Mouse (Mus musculus): Measurements from ENCODE around the gene Pofut1. TPM values are rescaled to one million over a fixed set of nuclear protein-coding genes. Genes with fewer than 3 reads are reported as not detected.
"Not testable (repeated sequence)": the region's sequence is repeated elsewhere in the genome, so short reads cannot be mapped to it uniquely, and the experiment has no call there.

Pofut1 gene
- polyA plus RNA-seq, 2 experiments from 2014 or later = 9.4 to 11.9 TPM

DNA sequence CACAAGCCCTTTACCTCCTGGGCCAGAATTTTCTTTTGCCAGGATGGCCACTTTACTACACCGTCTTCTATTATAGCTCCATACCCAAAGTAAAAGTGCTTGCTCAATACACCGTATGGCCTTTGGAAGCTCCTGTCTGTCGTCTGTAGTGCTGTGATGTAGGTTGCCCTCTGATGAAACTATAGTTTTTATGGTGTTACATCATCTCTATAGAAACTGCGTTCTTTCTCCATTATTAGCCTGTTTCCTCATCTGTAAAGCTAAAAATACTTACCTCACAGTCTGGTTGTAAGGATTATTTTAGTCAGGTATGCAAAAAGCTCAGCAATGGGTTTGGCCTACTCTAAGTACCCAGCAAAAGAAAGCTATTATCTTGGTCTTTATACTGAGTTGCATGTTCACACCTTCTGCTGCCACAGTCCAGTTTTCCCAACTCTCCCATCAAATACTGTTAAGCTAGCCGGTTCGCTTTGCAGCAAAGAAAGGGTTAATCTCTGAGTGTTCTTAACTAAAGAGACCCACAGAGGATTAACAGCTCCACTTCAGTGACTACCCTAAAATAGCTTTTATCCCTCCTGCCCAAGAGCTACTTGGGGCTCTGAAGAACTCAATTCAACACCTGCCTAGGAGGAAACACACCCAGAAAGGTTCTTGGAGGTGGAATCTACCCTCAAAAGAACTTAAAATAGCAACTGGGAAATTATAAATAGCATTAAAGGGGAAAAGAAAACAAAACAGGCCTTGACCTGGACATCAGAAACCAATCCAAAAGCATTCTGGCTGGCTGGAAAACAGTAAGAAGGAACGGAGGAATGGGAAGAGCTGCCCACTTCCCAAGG is 2.1 kb upstream of the Pofut1 start:
- no peak for ATAC-seq

DNA sequence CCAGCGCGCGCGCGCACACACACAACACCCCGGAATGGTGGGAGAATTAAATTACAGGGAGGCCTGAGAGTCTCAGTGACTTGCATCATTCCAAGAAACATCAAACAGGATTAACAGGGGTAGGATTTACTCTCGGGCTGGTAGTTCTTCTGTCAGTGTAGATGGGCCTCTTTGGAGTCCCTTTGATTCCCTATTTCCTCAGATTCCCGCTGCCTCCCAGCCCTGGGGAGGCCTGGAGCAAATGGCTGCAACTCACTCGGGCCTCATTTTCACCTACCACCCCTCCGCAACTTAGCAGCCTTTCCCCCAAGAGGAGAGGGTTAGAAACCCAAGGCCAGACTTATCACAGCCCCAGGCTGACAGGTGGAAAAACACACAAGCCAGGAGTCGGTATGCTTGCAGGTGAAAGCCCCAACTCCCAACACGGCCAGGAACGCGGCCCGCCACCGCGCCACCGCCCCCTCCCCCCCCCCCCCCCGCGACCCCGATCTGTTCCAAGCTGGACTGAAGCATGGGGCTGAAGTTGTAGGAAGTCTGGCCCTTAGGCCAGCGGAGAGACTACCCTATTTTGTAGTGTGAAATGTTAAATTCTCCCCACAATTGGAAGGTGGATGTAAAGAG is 1.4 kb upstream of the Pofut1 start:
- ATAC-seq = no peak

DNA sequence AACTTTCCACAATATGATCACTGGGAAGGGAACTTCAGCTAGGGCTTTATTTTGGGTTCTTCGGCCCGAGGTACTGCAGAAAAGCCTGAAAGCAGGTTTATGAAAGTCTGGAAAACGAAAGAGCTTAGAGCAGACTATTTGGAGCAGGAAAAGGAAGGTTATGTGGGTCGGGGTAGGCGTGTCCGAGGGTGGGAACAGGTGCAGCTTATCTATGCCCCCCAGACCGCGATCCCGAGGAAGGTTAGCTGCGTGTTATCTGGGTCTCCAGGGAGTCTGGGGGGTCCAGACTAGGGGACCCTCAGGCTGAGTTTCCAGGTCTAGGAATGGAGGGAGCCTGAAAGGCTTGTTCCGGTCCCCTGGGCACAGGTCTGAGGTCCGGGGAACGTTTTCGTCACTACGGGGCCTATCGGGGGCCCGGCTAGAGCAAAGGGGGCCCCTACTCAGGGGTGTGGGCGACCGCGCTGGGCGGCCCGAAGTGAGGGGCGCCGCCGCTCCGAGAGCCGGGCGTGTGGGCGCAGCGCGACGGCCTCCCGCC is 565 bp upstream of the Pofut1 start:
- ATAC-seq = peak; percentile 16

DNA sequence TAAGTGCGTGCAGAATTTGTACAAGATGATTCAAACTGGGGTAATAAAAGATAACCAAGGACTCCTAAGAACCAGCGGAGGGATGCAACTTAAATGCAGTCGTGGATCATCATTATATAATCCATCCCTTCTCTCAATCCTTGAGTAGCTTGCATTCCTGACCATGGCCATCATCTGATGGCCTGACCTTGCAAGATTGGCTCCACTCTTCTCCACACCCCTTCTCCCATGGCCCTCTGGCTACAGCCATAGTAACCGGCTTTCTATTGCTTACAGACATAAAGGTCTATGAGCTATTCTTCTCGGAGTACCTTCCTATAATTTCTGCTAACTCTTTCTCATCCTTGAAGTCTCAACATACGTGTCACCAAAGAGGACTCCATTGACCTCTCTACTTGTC is 823 bp downstream of the Pofut1 start:
- ATAC-seq = no peak

DNA sequence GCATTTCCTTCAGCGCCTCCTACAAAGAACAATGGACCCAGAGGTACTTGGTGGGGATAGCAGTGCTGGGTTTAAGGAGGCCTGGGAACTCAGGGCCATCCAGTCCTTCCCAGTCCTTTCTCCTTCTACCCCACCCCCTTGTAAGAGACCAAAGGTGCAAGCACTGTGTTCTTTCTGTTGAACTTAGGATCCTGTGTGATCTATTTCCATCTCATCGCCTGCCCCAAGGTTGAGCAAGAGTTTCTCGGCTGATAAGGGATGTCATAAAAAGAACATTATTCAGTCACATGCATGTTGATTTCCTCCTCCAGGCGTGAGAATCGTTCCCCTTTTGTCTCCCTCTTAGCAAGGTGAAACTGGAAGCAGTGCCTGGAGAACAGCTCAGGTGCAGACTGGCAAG is 8.4 kb downstream of the Pofut1 start:
- ATAC-seq = no peak

DNA sequence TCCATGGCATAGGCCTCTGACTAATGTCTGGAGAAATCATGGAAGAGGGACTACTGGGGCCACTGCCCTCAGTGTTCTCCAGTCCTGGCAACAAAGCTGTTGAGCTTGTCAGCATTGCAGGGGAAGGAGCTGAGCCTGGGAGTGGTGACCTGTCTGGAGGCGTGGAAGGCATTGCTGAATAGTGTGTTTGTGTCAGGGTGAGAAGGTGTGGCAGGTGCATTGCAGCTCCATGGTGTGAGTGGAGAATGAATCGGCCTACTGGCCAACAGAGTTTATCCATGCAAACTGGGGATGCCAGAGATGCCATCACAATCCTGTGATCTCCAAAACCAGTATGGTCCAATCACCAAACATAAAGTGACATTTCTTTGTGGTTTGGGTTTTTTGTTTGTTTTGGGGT is 15.3 kb downstream of the Pofut1 start:
- ATAC-seq = no peak

DNA sequence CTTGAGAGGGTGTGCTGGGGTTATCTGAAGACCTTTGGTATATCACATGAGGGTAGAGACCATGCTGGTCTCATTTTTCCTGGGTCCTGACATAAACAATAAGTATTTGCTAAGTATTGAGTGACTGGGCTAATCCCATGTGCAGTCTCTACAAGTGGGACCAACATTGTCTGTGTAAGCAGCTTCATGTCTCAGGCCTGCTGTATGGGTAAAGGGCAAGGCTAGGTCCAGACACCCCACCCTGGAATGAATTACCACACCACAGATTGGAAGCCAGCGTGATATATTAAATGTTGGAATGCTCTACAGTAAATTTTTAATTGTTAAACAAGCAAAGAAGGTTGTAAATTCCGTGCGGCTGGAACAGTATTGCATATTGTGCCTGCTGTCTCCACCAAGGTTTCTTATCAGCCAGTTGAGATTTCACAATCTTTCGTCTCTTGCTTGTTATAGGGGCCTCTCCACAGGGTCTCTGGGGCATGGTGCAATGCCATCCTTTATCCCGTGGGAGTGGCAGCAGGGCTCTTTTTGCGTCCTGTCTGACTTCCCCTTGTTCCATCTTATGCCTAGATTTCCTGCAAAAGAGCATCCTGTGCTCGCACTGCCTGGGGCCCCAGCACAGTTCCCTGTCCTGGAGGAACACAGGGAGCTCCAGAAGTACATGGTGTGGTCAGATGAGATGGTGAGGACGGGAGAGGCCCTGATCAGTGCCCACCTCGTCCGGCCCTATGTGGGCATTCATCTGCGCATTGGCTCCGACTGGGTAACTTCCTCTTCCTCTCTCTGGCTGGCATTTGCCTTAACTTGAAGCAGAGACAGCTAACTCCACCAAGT is 17.9 kb downstream of the Pofut1 start:
- no peak for ATAC-seq

DNA sequence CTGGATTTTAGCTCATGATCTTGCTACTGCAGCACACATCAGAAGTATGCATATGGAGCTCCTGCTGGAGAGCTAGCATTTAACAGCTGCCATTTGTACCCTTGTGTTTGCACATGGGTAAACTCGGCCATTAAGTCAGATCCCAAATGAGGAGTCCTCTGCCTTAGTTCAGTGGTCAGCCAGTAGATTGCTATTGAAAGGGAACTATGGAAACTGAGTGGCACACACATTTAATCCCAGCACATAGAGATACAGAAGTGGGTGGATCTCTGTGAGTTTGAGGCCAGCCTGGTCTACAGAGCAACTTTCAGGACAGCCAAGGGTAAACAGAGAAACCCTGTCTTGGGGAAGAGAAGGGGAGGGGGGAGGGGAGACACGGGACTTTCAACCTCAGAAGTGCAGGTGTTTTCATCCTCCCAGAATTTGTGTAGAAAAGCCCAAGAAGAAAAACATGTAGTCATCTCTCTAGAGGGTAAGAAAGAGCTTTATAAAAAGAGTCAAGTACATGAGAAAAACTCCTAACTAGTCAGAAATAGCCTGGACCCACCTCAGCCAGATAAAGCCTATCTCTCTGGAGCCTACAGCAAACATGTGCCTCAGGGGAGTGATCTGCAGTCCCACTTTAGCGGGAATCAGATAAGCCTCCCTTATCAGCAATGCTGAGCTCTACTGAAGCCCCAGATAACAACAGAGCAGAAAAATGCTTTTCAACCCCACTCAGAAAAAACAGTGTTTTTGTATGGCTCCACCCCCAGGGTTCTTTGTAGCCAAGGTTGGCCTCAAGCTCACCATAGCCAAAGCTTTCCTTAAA is 18.7 kb downstream of the Pofut1 start:
- ATAC-seq = no peak

DNA sequence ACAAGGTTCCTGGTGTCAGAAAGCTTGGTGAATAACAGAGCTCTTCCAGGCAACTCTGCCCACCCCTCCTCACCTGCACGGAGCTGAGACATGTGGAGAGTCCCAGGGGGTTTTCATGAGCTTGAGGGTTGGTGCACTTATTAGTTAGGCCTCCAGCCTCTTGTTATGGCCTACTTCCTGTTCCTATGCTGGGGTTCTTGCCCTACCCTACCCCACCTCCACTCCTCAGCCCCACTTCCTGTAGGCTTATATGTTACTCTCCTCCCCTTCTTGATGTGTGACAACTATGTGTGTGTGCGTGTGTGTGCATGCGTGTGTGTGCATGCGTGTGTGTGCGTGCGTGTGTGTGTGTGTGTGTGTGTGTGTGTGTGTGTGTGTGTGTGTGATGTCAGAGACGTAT is 21.7 kb downstream of the Pofut1 start:
- ATAC-seq = peak; percentile 96

DNA sequence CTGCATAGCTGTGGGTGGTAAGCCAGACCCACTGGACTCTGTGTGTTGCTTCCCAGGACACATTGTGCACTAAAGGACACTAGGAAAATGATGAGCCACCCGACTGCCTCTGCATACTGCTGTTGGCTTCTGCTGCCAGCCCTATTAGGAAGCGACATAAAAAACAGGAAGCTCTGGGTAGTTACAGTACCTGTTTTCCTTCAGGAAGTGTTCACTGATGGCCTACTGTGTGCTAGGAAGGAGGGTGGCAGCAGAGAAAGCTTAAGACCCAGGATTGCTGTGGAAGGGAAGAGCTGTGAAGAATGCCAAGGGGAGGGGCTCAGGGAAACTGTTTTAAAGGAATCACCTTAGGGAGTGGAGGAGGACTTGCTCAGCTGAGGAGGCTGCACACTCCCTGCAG is 26.0 kb downstream of the Pofut1 start:
- ATAC-seq = no peak

DNA sequence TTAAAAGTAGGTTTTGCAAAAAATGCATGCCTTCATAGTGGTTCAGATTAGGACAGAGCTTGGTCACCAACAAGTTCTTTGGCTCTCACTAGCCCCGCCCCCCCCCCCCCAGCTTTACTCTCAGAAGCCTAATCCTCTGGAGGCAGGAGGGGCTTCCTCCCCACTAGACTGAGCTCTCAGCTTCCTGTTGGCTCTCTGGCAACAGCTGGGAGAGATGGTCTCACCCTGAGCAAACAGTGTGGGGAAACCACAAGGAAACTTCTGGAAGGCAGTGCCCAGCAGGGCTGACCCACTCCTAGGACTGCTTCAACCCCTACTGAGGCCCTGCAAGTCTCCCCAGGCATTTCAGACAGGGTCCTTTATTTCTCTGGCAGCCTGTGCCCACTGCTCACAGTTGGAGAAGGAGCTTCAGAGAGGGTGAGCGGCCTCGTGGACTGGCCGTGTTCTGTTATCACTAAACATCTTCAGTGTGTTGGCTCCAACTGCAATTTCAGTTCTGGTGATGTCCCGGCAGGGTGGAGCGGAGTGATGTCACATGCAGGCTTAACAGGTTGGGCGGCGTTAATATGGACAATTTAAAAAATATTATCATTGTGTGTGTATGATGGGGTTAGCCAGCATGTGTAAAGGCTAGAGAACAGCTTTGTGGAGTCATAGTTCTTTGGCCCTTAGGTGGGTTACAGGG is 29.0 kb downstream of the Pofut1 start:
- ATAC-seq = not testable (repeated sequence)

DNA sequence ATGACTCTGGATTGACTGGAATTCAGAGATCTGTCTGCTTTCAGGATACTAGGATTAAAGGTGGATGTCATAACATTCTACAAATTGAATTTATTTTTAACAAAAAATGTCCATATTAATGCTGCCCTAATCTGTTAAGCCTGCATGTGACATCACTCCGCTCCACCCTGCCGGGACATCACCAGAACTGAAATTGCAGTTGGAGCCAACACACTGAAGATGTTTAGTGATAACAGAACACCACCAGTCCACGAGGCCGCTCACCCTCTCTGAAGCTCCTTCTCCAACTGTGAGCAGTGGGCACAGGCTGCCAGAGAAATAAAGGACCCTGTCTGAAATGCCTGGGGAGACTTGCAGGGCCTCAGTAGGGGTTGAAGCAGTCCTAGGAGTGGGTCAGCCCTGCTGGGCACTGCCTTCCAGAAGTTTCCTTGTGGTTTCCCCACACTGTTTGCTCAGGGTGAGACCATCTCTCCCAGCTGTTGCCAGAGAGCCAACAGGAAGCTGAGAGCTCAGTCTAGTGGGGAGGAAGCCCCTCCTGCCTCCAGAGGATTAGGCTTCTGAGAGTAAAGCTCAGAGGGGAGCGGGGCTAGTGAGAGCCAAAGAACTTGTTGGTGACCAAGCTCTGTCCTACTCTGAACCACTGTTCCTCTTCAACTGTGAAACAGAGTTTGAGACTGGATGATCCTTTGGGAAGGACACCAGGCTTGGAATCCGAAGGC is 33.0 kb downstream of the Pofut1 start:
- not testable (repeated sequence) for ATAC-seq

DNA sequence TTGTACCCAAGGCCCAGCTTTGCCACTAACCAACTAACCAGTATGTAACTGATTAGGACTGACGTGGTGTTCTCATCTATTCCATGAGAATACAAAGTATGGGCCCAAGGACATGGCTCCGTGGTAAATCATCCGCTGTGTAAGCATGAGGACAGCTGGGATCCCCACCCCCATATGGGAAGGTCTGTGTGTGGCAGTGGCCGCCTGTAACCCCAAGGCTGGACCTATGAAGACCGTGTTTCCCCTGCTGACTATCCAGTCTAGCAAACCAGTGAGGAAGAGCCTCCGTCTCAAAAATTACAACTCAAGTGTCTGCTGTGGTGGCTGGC is 33.5 kb downstream of the Pofut1 start:
- ATAC-seq = no peak

DNA sequence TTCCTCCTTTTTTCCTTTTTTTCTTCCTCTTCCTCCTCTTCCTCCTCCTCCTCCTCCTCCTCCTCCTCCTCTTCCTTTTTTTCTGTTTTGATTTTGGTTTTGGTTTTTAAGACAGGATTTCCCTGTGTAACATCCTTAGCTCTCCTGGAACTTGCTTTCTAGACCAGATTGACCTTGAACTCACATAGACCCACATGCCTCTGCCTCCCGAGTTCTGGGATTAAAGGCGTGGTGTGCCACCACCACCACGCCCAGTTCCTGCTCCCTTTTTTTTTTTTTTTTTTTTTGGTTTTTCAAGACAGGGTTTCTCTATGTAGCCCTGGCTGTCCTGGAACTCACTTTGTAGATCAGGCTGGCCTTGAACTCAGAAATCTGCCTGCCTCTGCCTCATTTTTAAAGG is 34.2 kb downstream of the Pofut1 start:
- not testable (repeated sequence) for ATAC-seq

DNA sequence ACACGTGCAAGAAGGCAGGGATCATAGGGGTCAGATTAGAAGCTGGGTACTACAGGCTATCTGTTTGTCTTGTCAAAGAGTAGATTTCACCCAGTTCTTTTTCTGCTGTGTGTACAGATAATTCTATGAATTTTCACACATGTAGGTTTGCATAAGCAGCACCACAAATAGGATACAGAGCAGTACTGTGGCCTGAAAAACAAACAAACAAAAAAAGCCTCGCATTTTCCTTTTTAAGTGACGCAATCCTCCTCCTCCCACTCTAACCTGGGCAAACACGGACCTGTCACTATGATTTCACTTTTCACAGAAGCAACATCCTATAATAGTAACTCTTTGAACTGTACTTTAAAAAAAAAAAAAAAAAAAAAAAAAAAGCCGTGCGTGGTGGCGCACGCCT is 35.1 kb downstream of the Pofut1 start:
- ATAC-seq = peak; percentile 24

DNA sequence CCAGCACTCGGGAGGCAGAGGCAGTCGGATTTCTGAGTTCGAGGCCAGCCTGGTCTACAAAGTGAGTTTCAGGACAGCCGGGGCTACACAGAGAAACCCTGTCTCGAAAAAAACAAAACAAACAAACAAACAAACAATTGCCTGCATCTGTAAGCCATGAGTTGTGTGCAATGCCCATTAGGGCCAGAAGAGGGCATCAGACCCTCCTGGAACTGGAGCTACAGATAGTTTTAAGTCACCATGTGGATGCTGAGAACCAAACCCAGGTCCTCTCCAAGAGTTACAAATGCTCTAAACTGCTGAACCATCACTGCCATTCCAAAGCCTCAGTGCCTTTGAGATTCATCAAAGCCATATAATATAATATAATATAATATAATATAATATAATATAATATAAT is 35.5 kb downstream of the Pofut1 start:
- ATAC-seq = not testable (repeated sequence)

DNA sequence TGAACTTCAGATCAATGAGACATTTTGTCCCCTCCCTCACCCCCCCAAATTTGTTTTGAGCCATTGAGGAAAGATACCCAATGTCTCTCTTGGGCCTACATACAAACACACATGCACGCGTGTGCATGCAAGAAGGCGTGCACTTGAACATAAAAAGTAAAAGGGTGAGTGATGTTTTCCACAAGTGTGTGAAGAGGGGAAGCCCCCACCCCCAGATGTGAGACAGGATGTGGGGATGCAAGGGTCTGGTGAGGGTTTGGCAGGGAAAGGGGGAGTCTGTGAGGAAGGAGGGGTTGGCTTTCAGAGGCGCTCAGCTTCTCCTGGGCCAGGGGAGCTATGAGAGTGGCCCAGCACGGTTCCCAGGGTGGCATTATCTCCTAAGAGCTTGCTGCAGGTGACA is 37.0 kb downstream of the Pofut1 start:
- ATAC-seq = peak; percentile 92

DNA sequence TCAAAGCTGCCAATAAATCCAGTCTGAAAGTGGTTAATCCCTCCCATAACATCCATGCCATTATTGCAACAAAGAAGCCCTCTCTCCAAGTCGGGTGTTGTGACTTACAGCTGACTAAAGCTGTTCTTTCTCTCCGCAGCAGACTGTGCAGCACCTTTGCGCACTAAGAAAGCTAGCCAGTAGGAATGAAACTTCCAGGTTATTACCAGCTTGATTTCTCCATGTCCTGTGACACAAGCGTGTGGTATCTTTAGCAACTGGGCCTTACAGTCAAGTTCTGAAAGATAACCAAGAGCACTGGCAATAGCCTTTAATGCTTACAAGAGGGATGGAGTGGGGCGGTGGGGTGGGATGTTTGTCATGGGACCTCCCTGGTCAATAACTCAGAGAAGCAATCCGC is 42.6 kb downstream of the Pofut1 start:
- ATAC-seq = no peak

DNA sequence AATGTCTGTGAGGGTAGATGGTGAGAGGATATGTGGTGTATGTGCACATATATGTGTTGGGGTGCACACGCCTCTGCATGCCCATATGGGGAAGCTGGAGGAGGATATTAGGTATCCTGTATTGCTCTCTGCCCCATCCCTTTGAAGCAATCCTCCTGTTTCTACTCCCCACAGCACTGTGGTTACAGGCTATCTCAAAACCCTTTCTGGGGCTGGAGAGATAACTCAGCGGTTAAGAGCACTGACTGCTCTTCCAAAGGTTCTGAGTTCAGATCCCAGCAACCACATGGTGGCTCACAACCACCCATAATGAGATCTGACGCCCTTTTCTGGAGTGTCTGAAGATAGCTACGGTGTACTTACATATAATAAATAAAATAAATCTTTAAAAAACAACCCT is 45.2 kb downstream of the Pofut1 start:
- no peak for ATAC-seq

DNA sequence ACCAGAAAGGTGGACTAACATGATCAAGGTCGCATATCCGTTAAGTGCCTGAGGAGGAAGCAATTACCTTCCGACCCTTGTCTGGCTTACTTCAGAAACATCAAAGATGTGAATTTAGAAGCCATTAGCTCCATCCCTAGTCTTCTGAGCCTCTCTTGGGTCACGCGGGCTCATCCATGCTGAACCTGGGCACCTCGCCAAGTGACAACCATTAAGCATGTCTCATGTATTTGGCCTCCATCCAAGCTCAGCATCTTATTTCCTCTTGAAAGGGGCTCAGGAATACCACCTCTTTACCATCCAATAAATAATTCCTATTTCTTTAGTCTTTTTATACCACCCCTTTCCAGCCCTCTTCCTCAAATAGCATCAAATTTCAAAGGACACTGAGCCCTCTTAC is 46.5 kb downstream of the Pofut1 start:
- ATAC-seq = no peak

Measured in CD4-positive, CD25-positive, alpha-beta regulatory T cell, adult 4 months (primary cell).